Mouse (Mus musculus) brain, embryonic 14.5 days (tissue): ENCODE results near the gene Tpst2.

Experiments
- CTCF ChIP-seq: fragments of 200-500 bp; IDR thresholded peaks from 2 replicates; pipeline ENCODE4 v1.5.1; 2012; ENCODE audit warnings: inconsistent platforms, mild to moderate bottlenecking, moderate library complexity, borderline replicate concordance; ENCODE audit not compliant: insufficient read depth, insufficient read length; ENCODE audit errors: extremely low read depth
- POLR2A ChIP-seq: fragments of 200-500 bp; IDR thresholded peaks from 2 replicates; pipeline ENCODE4 v1.6.1; 2012; ENCODE audit warnings: mild to moderate bottlenecking, inconsistent platforms, borderline replicate concordance; ENCODE audit not compliant: poor library complexity, insufficient read depth, insufficient read length, severe bottlenecking; ENCODE audit errors: extremely low read depth

GRCm38 (mm10) chr5:112317328-112317727, 40.8 kb downstream of the Tpst2 start:
- TF ChIP-seq POLR2A: no peak
- no peak for TF ChIP-seq CTCF
